Mouse (Mus musculus) left cerebral cortex, adult 11 months (tissue): Measurements from ENCODE around the gene Naa15.
"Not testable (repeated sequence)": the region's sequence is repeated elsewhere in the genome, so short reads cannot be mapped to it uniquely, and the experiment has no call there.

ENCODE experiments used
- DNase-seq: peaks from one replicate; pipeline ENCODE4 v3.0.0; 2022; ENCODE audit warnings: low spot score

Naa15 gene

DNA sequence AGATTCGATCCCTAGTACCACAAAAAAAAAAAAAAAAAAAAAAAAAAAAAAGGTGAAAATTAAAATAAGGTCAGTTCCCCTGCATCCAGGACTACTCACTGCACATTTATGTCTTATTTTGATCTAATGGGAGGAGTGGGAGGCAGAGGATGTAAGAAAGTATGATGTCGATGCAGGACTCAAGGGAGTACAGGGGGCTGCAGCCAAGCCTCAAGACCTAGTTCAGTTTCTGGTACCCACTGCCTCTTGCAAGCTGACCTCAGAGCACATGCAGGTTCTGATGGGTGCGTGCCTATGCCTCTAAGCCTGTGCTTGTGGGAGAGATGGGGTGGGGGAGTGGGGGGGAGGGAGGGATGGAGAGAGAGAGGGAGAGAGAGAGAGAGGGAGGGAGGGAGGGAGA is 20.1 kb upstream of the Naa15 start:
- no peak for DNase-seq

DNA sequence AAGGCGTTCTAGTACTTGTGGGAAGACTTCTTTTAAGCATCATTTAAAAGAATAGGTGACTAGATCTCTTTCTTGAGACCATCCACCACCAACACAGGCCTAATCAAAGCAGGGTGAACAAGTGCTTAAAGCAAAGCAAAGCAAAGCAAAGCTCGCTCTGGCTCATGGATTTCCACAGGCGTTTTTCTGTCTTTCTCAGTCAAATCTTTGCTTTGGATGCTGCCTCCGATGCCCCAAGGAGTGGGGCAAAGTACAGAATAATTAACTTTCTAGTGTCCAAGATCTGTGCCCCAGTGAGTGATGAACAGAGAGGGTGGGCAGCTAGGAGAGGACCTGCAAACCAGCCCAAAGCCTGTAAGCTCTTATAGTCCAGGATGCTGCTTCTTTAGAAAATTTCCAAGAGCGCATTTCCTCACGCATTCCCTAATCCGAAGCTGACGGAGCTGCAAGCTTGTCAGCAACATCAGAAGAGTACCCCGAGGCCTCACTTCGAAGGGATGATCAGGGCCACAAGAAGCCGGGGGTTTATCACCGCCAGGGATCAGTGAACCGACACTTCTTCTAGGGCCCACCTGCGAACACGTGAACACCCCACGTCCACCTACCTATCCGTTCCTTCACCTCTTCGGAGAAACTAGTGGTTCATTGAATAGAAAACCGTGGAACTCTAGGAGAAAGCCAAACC is 19.3 kb upstream of the Naa15 start:
- no peak for DNase-seq

DNA sequence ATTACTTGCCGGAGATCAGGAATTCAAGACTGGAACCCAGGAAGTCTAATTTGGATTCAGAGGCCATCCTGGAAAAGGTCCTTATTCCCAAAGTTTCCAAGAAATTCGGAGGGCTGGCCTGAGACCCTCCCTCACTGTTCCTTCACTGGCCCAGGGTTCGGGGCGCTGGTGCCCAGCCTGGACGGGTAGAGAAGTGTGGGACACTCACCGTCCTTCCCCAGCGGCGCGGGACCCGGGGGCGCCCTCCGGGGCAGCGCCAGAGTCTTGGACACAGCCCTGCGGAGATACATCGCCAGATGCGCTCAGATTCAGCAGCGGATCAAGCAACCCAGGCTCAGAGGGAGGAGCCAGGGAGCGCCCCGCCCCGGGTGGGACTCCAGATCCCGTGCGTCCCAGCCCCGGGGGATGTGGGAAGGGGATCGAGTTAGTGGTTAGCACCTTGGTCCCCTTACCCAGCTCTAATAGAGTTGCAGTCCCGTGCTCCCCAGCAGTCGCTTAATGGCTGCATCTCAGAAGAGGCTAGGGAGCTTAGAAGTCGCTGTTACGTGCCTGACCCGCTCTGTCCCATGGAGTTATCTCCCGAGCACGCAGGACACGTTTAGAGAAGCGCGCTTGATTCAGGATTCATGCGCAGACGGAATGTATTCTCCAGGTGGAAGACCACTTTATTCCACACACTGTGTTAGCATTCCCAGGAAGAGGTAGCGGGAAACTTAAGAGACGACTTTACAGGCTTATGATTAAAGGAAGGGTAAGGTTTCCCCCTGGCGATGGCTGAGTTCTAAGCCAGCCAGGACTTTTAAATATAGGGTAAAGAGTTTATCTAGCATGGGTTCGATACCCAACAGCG is 18.5 kb upstream of the Naa15 start, which contains the start of gene Mgarp:
Mgarp (minus strand) TSS at position 520 of the 850 bp plus-strand sequence.
- no peak for DNase-seq

DNA sequence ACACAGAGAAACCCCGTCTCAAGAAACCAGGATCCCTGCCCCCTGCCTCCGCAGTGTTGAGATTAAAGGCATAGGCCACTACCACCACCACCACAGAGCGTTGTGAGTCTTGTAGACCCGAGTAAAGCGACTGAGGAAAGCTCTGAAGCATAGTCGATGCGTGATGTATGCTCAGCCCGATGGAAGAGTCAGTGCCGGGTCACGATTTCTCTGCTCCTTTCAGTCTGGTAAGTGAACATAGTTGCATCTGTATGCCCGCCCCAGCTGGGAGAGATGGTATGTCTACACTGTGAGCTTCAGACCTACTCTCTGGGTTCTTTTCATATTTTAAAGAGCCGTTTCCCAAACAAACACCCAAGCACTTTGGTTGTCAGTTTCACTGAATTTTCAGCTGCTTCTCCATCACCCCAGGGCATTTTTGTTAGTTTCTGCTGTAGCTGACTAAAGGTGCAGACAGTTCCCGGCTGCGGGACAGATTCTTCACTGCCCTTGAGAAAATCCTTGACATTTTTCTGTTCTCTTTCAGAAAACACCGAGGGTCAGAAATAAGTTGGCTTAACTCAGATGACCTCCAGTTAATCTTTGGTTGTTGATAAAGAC is 17.1 kb upstream of the Naa15 start:
- DNase-seq, result no peak

DNA sequence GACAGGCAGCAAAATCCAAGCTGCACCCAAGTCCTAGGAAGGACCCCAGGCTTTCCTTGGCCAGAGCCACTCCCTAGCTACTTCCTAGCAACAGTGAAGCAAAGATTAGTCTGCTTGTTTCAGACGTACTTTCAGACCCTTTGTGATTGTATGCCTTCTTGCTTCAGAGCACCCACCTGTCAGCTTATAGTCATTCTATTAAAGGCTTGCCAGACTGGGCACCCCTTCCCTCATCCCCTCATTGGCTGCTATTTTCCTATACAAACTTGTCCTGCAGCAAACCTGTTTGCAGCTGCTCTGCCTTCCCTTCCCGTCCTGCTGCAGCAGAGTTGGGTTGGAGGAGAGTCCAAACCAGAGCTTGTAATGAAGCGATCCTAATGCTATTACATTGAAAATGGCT is 16.3 kb upstream of the Naa15 start:
- DNase-seq, result no peak

DNA sequence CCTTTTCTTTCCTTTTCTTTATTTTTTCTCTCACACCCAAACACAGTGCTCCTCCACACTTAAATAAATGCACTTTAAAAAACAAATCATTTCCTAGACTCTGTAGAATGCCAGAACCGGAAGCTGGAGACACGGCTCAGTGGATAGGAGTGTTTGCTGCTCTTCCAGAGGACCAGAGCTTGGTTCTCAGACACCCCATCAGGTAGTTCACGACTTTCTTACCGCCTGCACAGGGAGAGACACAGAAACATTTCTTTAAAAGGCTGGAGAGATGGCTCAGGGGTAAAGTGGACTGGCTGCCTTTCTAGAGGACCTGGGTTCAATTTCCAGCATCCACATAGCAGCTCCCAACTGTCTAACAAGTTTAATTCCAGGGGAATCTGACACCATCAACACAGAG is 15.4 kb upstream of the Naa15 start:
- no peak for DNase-seq

DNA sequence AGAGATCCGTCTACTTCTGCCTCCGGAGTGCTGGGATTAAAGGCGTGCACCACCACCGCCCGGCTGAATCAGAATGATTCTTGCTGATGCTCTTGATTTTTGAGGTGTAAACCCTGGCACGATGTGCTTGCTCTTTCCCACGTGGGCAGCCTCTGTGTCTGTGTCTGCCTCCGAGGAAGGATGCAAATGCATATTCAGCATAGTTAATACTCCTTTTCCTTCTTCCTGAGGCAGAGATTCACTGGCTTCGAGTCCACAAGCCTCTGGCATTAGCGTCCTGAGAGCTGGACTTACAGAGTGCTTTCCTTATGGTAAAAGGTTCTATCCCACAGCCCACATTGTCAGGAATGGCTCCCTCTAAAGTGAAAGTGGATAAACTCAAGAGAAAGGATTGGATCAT is 14.3 kb upstream of the Naa15 start:
- DNase-seq, result no peak

DNA sequence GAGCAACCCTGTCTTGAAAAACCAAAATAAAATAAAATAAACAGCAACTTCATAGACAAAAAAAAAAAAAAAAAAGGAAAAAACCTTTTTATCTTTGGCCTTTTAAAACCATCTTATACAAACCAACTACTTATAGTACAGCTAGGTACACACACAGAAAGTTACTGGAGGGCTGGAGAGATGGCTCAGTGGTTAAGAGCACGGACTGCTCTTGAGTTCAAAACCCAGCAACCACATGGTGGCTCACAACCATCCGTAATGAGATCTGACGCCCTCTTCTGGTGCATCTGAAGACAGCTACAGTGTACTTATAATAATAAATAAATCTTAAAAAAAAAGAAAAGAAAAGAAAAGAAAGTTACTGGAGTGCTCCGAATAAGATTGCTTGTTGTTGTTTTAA is 12.9 kb upstream of the Naa15 start:
- DNase-seq, result not testable (repeated sequence)

DNA sequence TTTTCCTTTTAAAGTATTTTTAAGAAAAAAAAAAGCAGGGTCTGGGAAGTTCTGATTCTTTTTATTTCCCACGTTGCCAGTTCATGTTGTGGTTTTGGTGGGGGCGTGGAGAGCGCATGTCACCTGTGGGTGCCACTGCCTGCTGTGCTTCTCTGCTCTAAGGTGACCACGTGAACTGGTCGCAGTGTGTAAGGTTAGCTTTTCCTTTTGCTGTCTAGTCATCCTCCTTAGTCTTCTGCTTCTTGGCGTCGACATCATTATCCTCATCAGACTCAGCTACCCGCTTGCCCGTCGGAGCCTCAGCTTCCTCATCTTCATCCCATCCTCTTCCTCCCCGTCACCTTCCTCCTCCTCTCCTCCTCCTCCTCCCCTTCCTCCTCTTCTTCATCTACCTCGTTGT is 12.3 kb upstream of the Naa15 start:
- DNase-seq, result no peak

DNA sequence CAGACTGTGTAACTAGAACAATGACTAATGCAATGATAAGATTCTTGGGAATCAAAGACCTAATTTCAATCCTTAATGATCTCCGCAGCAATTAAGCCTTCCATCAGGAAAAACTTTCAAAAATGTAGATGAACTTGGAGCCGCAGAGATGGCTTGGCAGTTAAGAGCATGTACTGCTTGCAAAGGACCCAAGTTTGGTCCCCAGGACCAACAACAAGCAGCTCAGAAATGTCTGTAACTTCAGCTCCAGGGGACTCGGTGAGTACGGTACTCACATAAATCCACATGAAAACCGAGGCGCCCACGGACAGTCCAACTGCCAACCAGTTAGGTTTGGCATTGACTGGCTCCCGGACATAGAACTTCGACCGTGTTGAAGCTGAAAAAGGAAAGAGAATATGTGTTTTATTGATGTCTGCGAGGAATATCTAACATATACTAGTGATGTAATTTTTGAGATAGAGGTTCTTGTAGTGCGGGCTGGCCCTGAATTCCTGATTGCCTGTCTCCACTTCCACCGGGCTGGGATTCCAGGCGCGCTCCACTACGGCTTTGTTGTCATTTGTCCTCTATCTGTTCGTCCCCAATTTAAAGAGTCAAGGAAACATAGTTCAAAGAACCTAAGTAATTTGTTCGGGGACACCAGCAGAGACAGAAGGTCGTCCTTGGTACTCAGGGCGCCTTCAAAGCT is 6.9 kb upstream of the Naa15 start:
- no peak for DNase-seq

DNA sequence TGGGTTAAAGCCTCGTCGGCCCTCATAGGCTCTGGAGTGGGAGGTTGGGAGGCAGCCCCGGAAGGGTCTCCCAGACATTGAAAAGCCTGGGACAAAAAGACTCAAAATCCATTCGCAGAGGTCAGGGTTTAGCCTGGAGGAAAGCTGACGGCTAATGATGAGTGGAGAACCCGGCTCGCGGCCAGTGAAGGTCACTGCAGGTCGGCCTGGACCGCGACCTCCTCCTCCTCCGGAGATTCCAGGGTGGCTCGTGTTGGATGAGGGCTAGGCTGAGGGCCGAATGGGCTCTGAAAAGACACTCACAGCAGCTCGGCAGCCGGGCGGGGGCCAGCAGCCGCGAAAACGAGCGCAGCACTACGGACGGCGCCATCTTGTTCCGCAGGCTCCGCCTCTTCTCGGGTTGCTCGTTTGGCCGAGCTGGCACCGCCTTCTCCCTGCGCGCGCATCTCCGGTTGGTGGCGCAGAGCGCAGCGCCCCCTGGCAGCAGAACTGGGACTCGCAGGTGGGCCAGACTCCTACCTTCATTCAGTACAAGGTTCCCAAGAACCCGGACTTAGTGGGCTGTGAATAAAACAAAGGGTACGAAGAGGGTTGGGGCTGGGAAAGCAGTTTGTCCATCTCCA is 6.3 kb upstream of the Naa15 start, which contains the start of gene Ndufc1:
Ndufc1 (minus strand) TSS at position 428 of the 623 bp plus-strand sequence.
- peak; percentile 90 for DNase-seq

DNA sequence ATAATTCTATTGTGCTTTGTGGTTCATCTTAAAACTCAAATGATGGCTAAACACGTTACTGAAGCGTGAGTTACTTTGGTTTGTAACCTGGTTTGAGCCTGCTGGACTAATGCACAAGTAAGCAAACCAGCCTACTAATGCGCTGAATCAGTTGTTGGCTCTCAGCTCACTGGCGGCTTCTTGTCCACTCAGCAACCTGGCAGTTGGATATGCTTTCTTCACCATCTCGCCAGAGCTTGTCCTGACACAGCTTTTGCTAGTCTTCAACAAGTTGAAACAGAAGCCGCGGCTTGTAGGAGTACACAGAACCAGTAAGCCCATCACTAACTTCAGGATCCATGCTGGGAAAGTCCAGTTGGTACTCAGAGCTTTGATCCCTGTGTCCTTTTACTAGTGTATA is 2.5 kb upstream of the Naa15 start:
- no peak for DNase-seq

DNA sequence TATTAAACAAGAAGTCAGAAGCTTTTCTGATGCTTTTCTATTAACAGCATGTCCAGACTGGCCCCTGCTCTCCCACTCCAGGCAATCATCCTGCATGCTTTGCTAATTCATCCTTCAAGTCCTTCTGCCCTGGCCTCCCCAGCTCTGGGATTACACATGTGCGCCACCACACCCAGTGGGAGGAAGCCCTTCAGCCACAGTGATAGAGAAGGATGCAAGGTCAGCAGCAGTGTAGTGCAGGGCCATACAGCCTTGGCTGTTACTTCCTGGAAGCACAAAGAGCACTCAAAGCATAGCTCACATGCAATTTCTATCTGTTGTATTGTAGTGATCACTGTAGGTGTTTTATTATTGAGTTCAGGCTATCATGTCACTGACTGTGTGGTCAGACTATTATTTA is 1.7 kb upstream of the Naa15 start:
- no peak for DNase-seq

DNA sequence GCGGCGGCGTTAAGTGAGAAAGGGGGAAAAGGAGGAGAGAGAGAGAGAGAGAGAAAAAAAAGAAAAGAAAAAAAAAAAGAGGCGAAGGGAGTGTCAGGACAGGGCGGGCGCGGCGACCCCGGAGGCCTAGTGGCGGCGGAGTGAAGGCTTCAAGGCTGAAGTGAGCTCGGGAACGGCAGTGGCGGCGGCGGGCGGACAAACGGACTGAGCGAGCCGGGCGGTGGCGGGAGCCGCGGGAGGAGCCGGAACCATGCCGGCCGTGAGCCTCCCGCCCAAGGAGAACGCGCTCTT is 1.1 kb downstream of the Naa15 start:
- DNase-seq, result no peak

DNA sequence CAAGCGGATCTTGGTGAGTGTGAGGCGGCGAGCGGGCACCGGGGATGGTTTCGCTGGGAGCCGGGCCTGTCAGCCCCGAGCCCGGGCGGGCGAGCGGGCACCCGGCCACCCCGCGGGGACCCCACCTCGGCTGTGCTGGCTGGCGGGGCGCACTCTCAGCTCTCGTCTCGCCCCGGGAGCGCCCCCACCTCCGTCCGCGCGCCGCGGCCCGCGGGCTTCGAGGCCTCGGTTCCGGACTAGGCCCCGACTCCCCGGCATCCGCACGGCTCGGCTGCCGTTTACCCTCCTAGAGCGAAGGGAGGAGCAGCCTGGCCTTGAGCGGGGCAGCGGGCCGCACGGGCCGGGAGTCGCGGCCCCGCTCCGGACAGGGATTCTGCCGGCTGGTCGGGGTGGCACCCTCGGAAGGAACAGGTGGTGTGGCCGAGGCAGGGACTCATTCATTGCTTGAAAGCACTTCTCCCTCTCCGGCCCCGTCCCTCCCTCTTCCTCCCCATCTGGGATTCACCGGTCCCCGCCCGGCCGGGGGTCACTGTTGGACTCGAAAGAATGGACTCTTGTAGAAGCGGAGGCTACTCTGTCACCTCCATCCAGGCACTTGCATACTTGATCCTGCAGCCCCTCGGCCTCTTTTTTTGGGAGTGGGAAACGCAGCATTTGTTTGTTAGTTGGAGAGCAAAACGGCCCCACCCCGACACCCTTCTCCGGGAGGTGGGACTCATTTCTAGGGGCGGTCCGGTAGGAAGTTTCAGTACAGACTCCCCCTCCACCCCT is 1.6 kb downstream of the Naa15 start:
- no peak for DNase-seq

DNA sequence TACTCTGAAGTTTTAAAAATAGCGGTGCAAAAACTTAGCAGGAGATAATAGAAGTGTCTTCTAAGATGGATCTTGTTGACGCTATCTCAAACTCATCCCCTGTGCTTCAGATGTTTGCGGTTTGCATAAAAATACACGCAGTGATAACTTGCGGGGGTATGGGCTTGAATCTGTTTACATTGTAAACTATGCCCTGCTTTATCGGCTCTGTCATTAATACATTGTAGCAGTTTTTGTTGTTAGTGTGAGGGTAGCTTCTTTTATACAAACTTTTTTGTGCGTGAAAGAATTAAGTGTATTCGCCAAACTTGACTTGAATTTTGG is 2.1 kb downstream of the Naa15 start:
- DNase-seq, result no peak

DNA sequence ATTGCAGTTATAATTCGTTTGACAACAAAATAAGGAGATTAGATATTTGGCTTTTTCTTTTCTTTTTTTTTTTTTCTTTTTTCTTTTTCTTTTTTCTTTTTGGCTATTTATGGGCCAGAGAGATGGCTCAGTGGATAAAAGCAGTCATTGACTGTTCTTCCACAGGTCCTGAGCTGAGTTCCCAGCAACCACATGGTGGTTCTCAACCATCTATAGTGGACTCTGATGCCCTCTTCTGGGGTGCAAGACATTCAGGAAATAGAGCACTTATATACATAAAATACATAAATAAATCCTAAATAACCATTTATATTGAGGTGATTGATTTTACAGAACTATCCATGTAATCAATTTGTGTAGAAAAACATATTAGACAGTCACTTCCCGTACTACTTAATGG is 2.5 kb downstream of the Naa15 start:
- DNase-seq, result no peak

DNA sequence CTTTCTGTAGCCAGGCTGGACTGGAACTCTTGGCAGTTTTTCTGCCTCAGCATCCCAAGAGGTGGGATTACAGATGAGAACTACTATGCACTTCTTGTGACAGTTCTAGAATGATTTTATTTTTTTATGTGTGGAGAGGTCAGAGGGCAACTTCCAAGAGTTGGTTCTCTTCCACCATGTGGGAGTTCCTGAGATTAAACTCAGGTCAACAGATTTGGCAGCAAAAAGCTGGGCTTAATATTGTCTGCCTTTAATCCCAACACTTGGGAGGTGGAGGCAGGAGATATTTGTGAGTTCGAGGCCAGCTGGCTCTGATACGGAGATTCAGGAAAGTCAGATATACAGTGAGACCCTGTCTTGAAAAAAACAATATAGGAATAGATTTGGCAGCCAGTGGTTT is 3.0 kb downstream of the Naa15 start:
- DNase-seq, result no peak

DNA sequence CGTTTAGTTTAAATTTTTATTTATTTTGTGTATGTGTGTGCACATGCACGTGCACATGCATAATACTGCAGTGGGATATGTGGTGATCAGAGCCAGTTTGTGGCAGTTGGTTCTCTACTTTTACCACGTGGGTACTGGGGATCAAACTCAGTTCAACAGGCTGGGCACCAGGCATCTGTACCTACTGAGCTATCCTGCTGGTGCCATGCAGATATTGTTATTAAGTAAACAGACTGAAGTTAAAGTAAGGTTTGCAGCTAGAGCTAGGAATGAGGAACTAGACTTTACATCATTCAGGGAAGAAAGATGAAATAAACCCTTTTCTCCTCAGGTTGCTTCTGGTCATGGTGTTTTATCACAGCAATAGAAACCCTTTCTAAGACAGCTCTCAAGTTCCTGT is 7.0 kb downstream of the Naa15 start:
- no peak for DNase-seq

DNA sequence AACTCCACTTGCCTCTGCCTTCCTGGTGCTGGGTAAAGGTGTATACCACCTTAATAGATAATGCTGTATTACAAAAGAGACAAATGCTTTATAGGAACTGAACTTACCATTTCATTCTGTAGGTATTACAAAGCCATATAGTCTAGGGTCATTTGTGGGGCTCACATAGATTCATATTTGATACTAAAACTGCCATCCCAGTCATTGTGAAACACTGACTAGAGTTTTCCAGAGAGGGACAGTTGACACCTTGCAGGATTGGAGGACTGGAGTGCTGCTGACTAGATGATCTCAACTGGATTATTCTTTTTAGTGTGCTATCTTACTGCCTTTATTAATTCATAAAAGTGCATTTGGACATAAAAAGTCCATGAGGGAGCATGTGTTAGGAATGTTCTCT is 10.4 kb downstream of the Naa15 start:
- DNase-seq, result no peak

DNA sequence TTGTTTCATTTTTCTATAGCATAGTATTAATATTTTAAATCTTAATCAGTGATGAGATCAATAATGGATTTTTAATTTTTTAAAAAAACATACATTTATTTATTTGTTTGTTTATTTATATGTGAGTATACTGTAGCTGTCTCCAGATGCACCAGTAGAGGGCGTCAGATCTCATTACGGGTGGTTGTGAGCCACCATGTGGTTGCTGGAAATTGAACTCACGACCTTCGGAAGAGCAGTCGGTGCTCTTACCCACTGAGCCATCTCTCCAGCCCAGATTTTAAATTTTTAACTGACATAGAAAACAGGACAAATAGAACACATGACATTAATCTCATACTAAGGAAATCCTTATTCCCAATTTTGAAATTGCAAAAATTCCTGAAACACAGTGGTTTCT is 19.4 kb downstream of the Naa15 start:
- not testable (repeated sequence) for DNase-seq
